Mouse (Mus musculus): ENCODE results near the gene Nck1. TPM values are rescaled to one million over a fixed set of nuclear protein-coding genes. Genes with fewer than 3 reads are reported as not detected.

Nck1 gene
- total and polyA plus RNA-seq, 3 experiments, result 16.7 to 27.4 (median 25.2) TPM

DNA sequence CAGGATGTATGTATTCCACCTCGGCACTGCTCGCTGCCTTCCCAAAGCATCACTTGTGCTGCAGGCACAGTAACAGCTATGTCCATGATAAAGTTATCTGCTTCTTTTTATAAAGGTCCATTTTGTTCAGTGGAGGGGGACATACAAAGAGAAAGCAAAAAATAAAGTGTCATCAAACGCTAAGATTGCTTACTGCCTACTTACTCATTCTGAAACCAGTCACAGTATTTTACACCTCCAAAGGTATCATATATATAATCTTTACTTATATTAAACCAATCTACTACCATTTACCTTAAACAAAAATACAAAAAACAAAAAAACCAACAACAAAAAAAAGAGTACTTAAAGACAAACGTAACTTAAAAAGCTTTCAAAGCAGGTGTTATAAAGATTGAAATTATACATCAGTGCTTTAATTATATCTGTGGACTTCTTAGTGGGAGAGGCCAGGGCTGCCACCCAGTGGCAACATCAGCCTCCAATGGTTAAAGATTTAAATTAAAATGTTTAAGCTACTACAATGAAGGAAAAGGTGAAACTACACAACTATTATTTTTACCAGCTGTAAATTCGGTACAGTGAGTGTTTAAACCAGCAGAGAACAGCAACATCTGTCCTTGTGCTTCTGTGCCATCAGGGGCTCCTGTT, 52.2 kb downstream of the Nck1 start:
- Histone ChIP-seq H3K27ac (ENCODE audit: insufficient read depth, low read depth) (no peak overlapping the region), H3K79me2 (replicated peaks; ENCODE audit: control insufficient read depth, extremely low read depth, insufficient read depth, poor library complexity, severe bottlenecking) (no peaks in the 10 kb centered on the region; the same call in 1 of the 2 replicates), H3K4me3 (replicated peaks in 1 of 3; ENCODE audit: low read depth in 2 of 3, low read length in 2 of 3, poor library complexity in 1 of 3) (no peak overlapping the region), H3K4me1 (ENCODE audit: control insufficient read depth in 1 of 2, insufficient read depth in 2 of 2) (peaks cover 0 to 10% of the 10 kb centered on the region in 2 experiments; a peak in 1 of 4 replicates), H3K36me3 (replicated peaks in 1 of 2; ENCODE audit: control insufficient read depth in 1 of 2, insufficient read depth in 1 of 2, low read length in 1 of 2) (peaks cover 4 to 36% of the 10 kb centered on the region in 2 experiments), H3K9ac (ENCODE audit: insufficient read depth, low read depth) (no peak overlapping the region), H3K9me3 (replicated peaks; ENCODE audit: low read length) (no peaks in the 10 kb centered on the region), H3K4me2 (ENCODE audit: insufficient read depth, low read depth, poor library complexity, severe bottlenecking) (no peak overlapping the region), H3K27me3 (replicated peaks) (no peaks in the 10 kb centered on the region)
- dilution Hi-C loops (cut with MboI; ENCODE audit: extremely low pct_ligation_motif_present, extremely low pct_unique_long_range_greater_than_20kb, low sequenced_read_pairs) (no loop called here), in situ Hi-C loops (cut with MboI; ENCODE audit: low pct_ligation_motif_present, low pct_unique_long_range_greater_than_20kb, low sequenced_read_pairs) (no loop called here)
- no peak for DNase-seq (ENCODE audit: extremely low read depth)
- TF ChIP-seq CTCF (conservative IDR thresholded peaks at IDR 0.05 in 1 of 2, IDR thresholded peaks at IDR 0.05 in 1 of 2; ENCODE audit: low read depth in 2 of 2, low read length in 2 of 2) (peak in 1 of 2 experiments; percentile 13; a peak in 1 of 4 replicates), EP300 (IDR thresholded peaks at IDR 0.05; ENCODE audit: low read length) (no peak)

DNA sequence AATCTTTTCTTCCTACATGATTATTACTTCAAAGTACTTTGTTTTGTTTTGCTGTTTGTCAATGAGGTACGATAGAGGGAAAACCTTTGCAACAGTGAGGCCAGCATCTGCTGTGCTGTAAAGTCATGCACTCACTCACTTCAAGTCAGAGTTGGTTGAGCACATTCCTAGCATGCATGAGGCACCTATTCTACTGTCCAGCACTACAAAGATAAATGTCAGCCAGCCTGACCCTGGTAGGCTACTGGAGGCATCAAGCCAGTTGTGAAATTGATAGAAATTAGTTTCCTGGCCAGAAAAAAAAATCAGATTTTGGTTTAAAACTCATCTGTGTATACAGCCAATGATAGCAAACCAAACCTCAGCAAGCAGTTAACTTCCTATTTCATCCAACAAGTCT, 54.5 kb downstream of the Nck1 start:
- H3K27ac ChIP-seq (ENCODE audit: insufficient read depth, low read depth), result no peak overlapping the region
- peaks cover 0 to 17% of the 10 kb centered on the region in 2 experiments; a peak in 1 of 4 replicates for H3K4me1 ChIP-seq (ENCODE audit: control insufficient read depth in 1 of 2, insufficient read depth in 2 of 2)
- H3K9ac ChIP-seq (ENCODE audit: insufficient read depth, low read depth), result no peak overlapping the region
- no peaks in the 10 kb centered on the region for H3K27me3 ChIP-seq (replicated peaks)
- no peak for DNase-seq (ENCODE audit: extremely low read depth)
- no peak overlapping the region for H3K4me3 ChIP-seq (replicated peaks in 1 of 3; ENCODE audit: low read depth in 2 of 3, low read length in 2 of 3, poor library complexity in 1 of 3)
- dilution Hi-C loops (cut with MboI; ENCODE audit: extremely low pct_ligation_motif_present, extremely low pct_unique_long_range_greater_than_20kb, low sequenced_read_pairs) (no loop called here), in situ Hi-C loops (cut with MboI; ENCODE audit: low pct_ligation_motif_present, low pct_unique_long_range_greater_than_20kb, low sequenced_read_pairs) (no loop called here)
- no peak overlapping the region for H3K4me2 ChIP-seq (ENCODE audit: insufficient read depth, low read depth, poor library complexity, severe bottlenecking)
- no peaks in the 10 kb centered on the region for H3K9me3 ChIP-seq (replicated peaks; ENCODE audit: low read length)
- peaks cover 4 to 35% of the 10 kb centered on the region in 2 experiments for H3K36me3 ChIP-seq (replicated peaks in 1 of 2; ENCODE audit: control insufficient read depth in 1 of 2, insufficient read depth in 1 of 2, low read length in 1 of 2)
- no peaks in the 10 kb centered on the region; the same call in 1 of the 2 replicates for H3K79me2 ChIP-seq (replicated peaks; ENCODE audit: control insufficient read depth, extremely low read depth, insufficient read depth, poor library complexity, severe bottlenecking)
- TF ChIP-seq MEF2A (IDR thresholded peaks at IDR 0.05; ENCODE audit: borderline replicate concordance, low read depth, low read length), result no peak
- no peak for TF ChIP-seq POLR2AphosphoS2 (IDR thresholded peaks at IDR 0.05; ENCODE audit: low read depth, low read length)
- no peak for TF ChIP-seq UBTF (IDR thresholded peaks at IDR 0.05; ENCODE audit: low read depth, low read length)
- TF ChIP-seq USF1 (IDR thresholded peaks at IDR 0.05; ENCODE audit: low read depth, low read length), result no peak
- no peak for TF ChIP-seq NELFE (IDR thresholded peaks at IDR 0.05; ENCODE audit: low read depth, low read length)
- TF ChIP-seq ZC3H11A (IDR thresholded peaks at IDR 0.05; ENCODE audit: low read depth, low read length), result no peak
- no peak for TF ChIP-seq PAX5 (IDR thresholded peaks at IDR 0.05; ENCODE audit: low read length)
- TF ChIP-seq RCOR1 (conservative IDR thresholded peaks at IDR 0.05; ENCODE audit: low read depth, low read length), result no peak
- no peak for TF ChIP-seq ZMIZ1 (IDR thresholded peaks at IDR 0.05; ENCODE audit: low read depth, low read length)
- no peak for TF ChIP-seq ZNF384 (IDR thresholded peaks at IDR 0.05; ENCODE audit: low read depth, low read length)
- no peak for TF ChIP-seq MAFK (IDR thresholded peaks at IDR 0.05; ENCODE audit: insufficient replicate concordance, low read length)

DNA sequence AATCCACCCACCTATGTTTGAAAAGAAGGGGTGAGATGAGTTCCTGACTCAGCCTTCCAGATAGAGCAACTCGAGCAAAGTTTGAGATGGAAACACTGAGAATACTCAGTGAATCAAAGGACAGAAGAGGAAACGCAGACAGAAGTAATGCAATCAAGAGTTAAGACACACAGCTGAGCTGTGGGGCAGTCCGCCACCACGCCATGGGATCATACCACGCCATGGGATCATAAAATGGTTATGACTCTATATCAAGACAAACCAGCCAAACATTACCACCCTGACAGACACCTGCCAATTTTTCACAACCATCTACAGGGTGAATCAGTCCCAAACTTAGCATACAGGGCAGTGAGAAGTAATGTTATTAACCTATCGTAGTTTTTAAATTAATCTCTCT, 57.0 kb downstream of the Nck1 start:
- H3K27me3 ChIP-seq (replicated peaks), result no peaks in the 10 kb centered on the region
- H3K4me2 ChIP-seq (ENCODE audit: insufficient read depth, low read depth, poor library complexity, severe bottlenecking), result no peak overlapping the region
- peaks cover 0 to 17% of the 10 kb centered on the region in 2 experiments; a peak in 1 of 4 replicates for H3K4me1 ChIP-seq (ENCODE audit: control insufficient read depth in 1 of 2, insufficient read depth in 2 of 2)
- no peak overlapping the region for H3K9ac ChIP-seq (ENCODE audit: insufficient read depth, low read depth)
- no peaks in the 10 kb centered on the region; the same call in 1 of the 2 replicates for H3K79me2 ChIP-seq (replicated peaks; ENCODE audit: control insufficient read depth, extremely low read depth, insufficient read depth, poor library complexity, severe bottlenecking)
- dilution Hi-C loops (cut with MboI; ENCODE audit: extremely low pct_ligation_motif_present, extremely low pct_unique_long_range_greater_than_20kb, low sequenced_read_pairs) (no loop called here), in situ Hi-C loops (cut with MboI; ENCODE audit: low pct_ligation_motif_present, low pct_unique_long_range_greater_than_20kb, low sequenced_read_pairs) (no loop called here)
- no peak overlapping the region for H3K4me3 ChIP-seq (replicated peaks in 1 of 3; ENCODE audit: low read depth in 2 of 3, low read length in 2 of 3, poor library complexity in 1 of 3)
- no peaks in the 10 kb centered on the region for H3K9me3 ChIP-seq (replicated peaks; ENCODE audit: low read length)
- H3K27ac ChIP-seq (ENCODE audit: insufficient read depth, low read depth), result no peak overlapping the region
- H3K36me3 ChIP-seq (replicated peaks in 1 of 2; ENCODE audit: control insufficient read depth in 1 of 2, insufficient read depth in 1 of 2, low read length in 1 of 2), result peaks cover 4 to 43% of the 10 kb centered on the region in 2 experiments
- DNase-seq (ENCODE audit: extremely low read depth), result no peak
- TF ChIP-seq JUND (conservative IDR thresholded peaks at IDR 0.05; ENCODE audit: low read depth, low read length) (no peak), PAX5 (IDR thresholded peaks at IDR 0.05; ENCODE audit: low read length) (no peak), MAFK (IDR thresholded peaks at IDR 0.05; ENCODE audit: insufficient replicate concordance, low read length) (no peak), SIN3A (IDR thresholded peaks at IDR 0.05; ENCODE audit: low read length) (no peak), E2F4 (IDR thresholded peaks at IDR 0.05; ENCODE audit: insufficient replicate concordance, low read depth, low read length) (no peak), BHLHE40 (IDR thresholded peaks at IDR 0.05; ENCODE audit: low read depth, low read length) (no peak), POLR2A (IDR thresholded peaks at IDR 0.05; ENCODE audit: low read depth, low read length) (no peak), ZC3H11A (IDR thresholded peaks at IDR 0.05; ENCODE audit: low read depth, low read length) (no peak), ETS1 (conservative IDR thresholded peaks at IDR 0.05; ENCODE audit: low read depth, low read length) (no peak), HCFC1 (IDR thresholded peaks at IDR 0.05; ENCODE audit: low read depth, low read length) (no peak), ZKSCAN1 (IDR thresholded peaks at IDR 0.05; ENCODE audit: borderline replicate concordance, low read depth, low read length) (no peak), CTCF (conservative IDR thresholded peaks at IDR 0.05 in 1 of 2, IDR thresholded peaks at IDR 0.05 in 1 of 2; ENCODE audit: low read depth in 2 of 2, low read length in 2 of 2) (no peak), ZMIZ1 (IDR thresholded peaks at IDR 0.05; ENCODE audit: low read depth, low read length) (no peak), MEF2A (IDR thresholded peaks at IDR 0.05; ENCODE audit: borderline replicate concordance, low read depth, low read length) (no peak), UBTF (IDR thresholded peaks at IDR 0.05; ENCODE audit: low read depth, low read length) (no peak), JUN (IDR thresholded peaks at IDR 0.05; ENCODE audit: insufficient read depth, low read depth, low read length) (no peak), MYC (IDR thresholded peaks at IDR 0.05; ENCODE audit: low read depth, low read length) (no peak), USF1 (IDR thresholded peaks at IDR 0.05; ENCODE audit: low read depth, low read length) (no peak)
